Comparison of ENCODE assay signal across 12 mouse cellular contexts in the genomic region with DNA sequence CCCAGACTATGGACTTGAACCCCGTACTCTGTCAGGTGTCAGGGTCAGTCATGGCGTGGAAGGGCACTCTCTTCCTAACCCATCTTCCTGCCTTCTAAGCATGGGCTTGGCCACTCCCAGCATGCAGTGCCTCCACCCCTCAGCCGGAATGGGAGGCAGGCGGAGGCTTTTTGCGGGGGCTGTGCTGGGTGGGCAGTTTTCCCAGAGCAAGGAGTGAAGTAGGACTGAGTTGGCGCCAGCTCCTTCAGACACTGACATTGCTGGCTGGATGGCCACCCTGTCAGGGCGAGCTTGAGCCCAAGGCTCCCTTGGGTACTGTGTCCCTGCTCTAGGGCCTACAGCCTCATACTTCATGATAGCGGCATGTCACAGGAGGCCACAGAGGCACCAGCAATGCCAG. TPM values are rescaled to one million over a fixed set of nuclear protein-coding genes. Genes with fewer than 3 reads are reported as not detected.
DNase-seq lines count a peak whose midpoint lies in the region; ATAC-seq and TF ChIP-seq lines count a peak whose summit lies in the region.
"Had no signal": no experiment of that assay in that cellular context is flagged by ENCODE, and none has a peak within 500 bp of the region (broad histone marks: within the 10 kb centered on the region; RNA-seq: fewer than 3 reads in every experiment).

TSS of gene Tcf23 (plus strand) at position 247 of the 400 bp plus-strand sequence.

- 64% methylated on average over 8 of the region's 8 CpGs for WGBS in kidney, embryonic 14.5 days
- WGBS in intestine, embryonic 16.5 days, result 70% methylated on average over 8 of the region's 8 CpGs
- WGBS in small intestine, adult 2 months, result 75% methylated on average over 8 of the region's 8 CpGs

- no peak within 1 kb of the TSS for H3K4me2 ChIP-seq in kidney, embryonic 14.5 days (replicated peaks; ENCODE audit: low read depth, low read length)
- 0 out of 2 replicates have a peak within 1 kb of the TSS, but pooled peaks have one; percentile 26 for H3K4me2 ChIP-seq in intestine, embryonic 16.5 days (ENCODE audit: low read depth, low read length)
- H3K4me2 ChIP-seq: neural tube, embryonic 15.5 days had no signal

- no peaks in the 10 kb centered on the region for H3K36me3 ChIP-seq in kidney, embryonic 14.5 days (ENCODE audit: control insufficient read depth, insufficient read depth, low read length)
- H3K36me3 ChIP-seq in intestine, embryonic 16.5 days (ENCODE audit: control insufficient read depth, insufficient read depth, low read length), result no peaks in the 10 kb centered on the region
- H3K36me3 ChIP-seq in small intestine, adult 2 months (ENCODE audit: control insufficient read depth, insufficient read depth, low read length), result no peaks in the 10 kb centered on the region
- H3K36me3 ChIP-seq: neural tube, embryonic 15.5 days had no signal

- H3K9ac ChIP-seq in kidney, embryonic 14.5 days (ENCODE audit: low read depth, low read length), result no peak within 1 kb of the TSS
- no peak within 1 kb of the TSS for H3K9ac ChIP-seq in intestine, embryonic 16.5 days (ENCODE audit: low read depth, low read length)
- H3K9ac ChIP-seq: neural tube, embryonic 15.5 days had no signal

- H3K9me3 ChIP-seq in kidney, embryonic 14.5 days (ENCODE audit: control insufficient read depth, low read length), result no peaks in the 10 kb centered on the region
- no peaks in the 10 kb centered on the region for H3K9me3 ChIP-seq in intestine, embryonic 16.5 days (ENCODE audit: control insufficient read depth, low read length)
- H3K9me3 ChIP-seq: neural tube, embryonic 15.5 days had no signal

- H3K4me1 ChIP-seq in kidney, embryonic 14.5 days (ENCODE audit: control insufficient read depth, insufficient read depth, low read length), result peaks cover 3% of the 10 kb centered on the region; the same call in 1 of the 2 replicates
- H3K4me1 ChIP-seq in intestine, embryonic 16.5 days (ENCODE audit: control insufficient read depth, insufficient read depth, low read length), result peaks cover 19% of the 10 kb centered on the region
- H3K4me1 ChIP-seq in small intestine, adult 2 months (ENCODE audit: control insufficient read depth, insufficient read depth, insufficient read length, low read length), result peaks cover 29% of the 10 kb centered on the region
- H3K4me1 ChIP-seq: neural tube, embryonic 15.5 days had no signal

- no peak for TF ChIP-seq POLR2A in small intestine, adult 2 months (IDR thresholded peaks at IDR 0.05; ENCODE audit: low read depth, low read length)

- H3K4me3 ChIP-seq in kidney, embryonic 14.5 days (ENCODE audit: low read length), result no peak within 1 kb of the TSS
- H3K4me3 ChIP-seq in intestine, embryonic 16.5 days (ENCODE audit: low read length), result no peak within 1 kb of the TSS
- H3K4me3 ChIP-seq in small intestine, adult 2 months (ENCODE audit: low read depth, low read length), result no peak within 1 kb of the TSS
- H3K4me3 ChIP-seq: megakaryocyte, embryonic 14.5 days; neural tube, embryonic 15.5 days had no signal

- peak; percentile 22; the same call in 1 of the 2 replicates for ATAC-seq in kidney, embryonic 14.5 days (ENCODE audit: low FRiP score, low TSS enrichment)
- no peak for ATAC-seq in intestine, embryonic 16.5 days
- ATAC-seq: inflammation-experienced regulatory T-cells, adult 6 months had no signal

- no peak for TF ChIP-seq CTCF in small intestine, adult 2 months (IDR thresholded peaks at IDR 0.05; ENCODE audit: extremely low read depth, insufficient read length, insufficient replicate concordance, low read depth, low read length)

- H3K27ac ChIP-seq in kidney, embryonic 14.5 days (ENCODE audit: low read depth, low read length), result no peak within 1 kb of the TSS
- H3K27ac ChIP-seq in intestine, embryonic 16.5 days (ENCODE audit: low read length), result peak within 1 kb of the TSS; percentile 60
- peak within 1 kb of the TSS; percentile 61 for H3K27ac ChIP-seq in small intestine, adult 2 months (ENCODE audit: insufficient read depth, low read depth, low read length)
- H3K27ac ChIP-seq: neural tube, embryonic 15.5 days had no signal

- DNase-seq in kidney, adult 18-20 months, result no peak
- peak; percentile 61 to 62 for DNase-seq in heart, adult 9 months (ENCODE audit: low spot score in 2 of 2)
- no peak for DNase-seq in spleen, adult 12 weeks (ENCODE audit: low spot score)
- DNase-seq in layer of hippocampus, adult 18-20 months (ENCODE audit: low spot score in 2 of 2), result no peak

- no peaks in the 10 kb centered on the region for H3K27me3 ChIP-seq in kidney, embryonic 14.5 days (ENCODE audit: control insufficient read depth, insufficient read depth, low read length)
- no peaks in the 10 kb centered on the region for H3K27me3 ChIP-seq in intestine, embryonic 16.5 days (replicated peaks; ENCODE audit: control insufficient read depth, insufficient read depth, low read length)
- H3K27me3 ChIP-seq in small intestine, adult 2 months (ENCODE audit: control insufficient read depth, insufficient read depth, low read length), result no peaks in the 10 kb centered on the region
- H3K27me3 ChIP-seq: neural tube, embryonic 15.5 days had no signal

RNA-seq across cellular contexts. Expression of gene Tcf23, which starts in this region (rescaled TPM):
- 0.51 and 0.83 TPM in 2 replicates for polyA plus RNA-seq in kidney, embryonic 14.5 days (2014; fragmentation: Nextera tagmentation; extraction: Ambion mirVana)
- 3.3 and 4.2 TPM in 2 replicates for polyA plus RNA-seq in intestine, embryonic 16.5 days (2015; fragmentation: Nextera tagmentation; extraction: Ambion mirVana)
- polyA plus RNA-seq in small intestine, adult 2 months (2012; rRNA removed), result 0.44 and 2.0 TPM in 2 replicates
- total RNA-seq in layer of hippocampus, adult 18-20 months (2021), result under 1 TPM; 0.12 to 0.30 TPM
- total RNA-seq: CH12.LX had no signal
- polyA plus RNA-seq: embryonic facial prominence, embryonic 11.5 days; inflammation-experienced regulatory T-cells, adult 6 months; neural tube, embryonic 15.5 days had no signal

Comparison
In these comparisons a context has a peak if more than half of its experiments do, and no peak if none do; other contexts are left out.
1. Peak in ATAC-seq in kidney, embryonic 14.5 days; RNA of the gene not detected or under 1 TPM.
2. DNase-seq: peak in heart, adult 9 months (2 of 2); none in kidney, adult 18-20 months (single experiment), spleen, adult 12 weeks (single experiment) and layer of hippocampus, adult 18-20 months (0 of 2).